Mouse (Mus musculus): Measurements from ENCODE around the gene Slc45a2. TPM values are rescaled to one million over a fixed set of nuclear protein-coding genes. Genes with fewer than 3 reads are reported as not detected.

Gene Slc45a2
- polyA plus RNA-seq, 1 experiment from 2014 or later, result not detected

GRCm38 (mm10) chr15:11075726-11076361 lies 75.3 kb downstream of the Slc45a2 start:
- Histone ChIP-seq H3K27ac (no peak overlapping the region), H3K9me3 (replicated peaks) (no peaks in the 10 kb centered on the region), H3K9ac (no peak overlapping the region), H3K4me3 (replicated peaks) (no peak overlapping the region), H3K27me3 (no peaks in the 10 kb centered on the region), H3K4me2 (no peak overlapping the region), H3K36me3 (no peaks in the 10 kb centered on the region), H3K4me1 (replicated peaks) (no peaks in the 10 kb centered on the region)
- DNase-seq (no peak), ATAC-seq (ENCODE audit: low read depth) (no peak)
- 68% methylated on average over 3 of the region's 3 CpGs for WGBS (ENCODE audit: insufficient replicate concordance)

Other genes with a start within 250 kb of the Slc45a2 start
- 0.43 and 0.46 TPM in 2 replicates for gene C1qtnf3, start 48.4 kb upstream of the Slc45a2 start, polyA plus RNA-seq (2015; fragmentation: Nextera tagmentation; extraction: Ambion mirVana)
- gene Amacr, start 19.0 kb upstream of the Slc45a2 start, polyA plus RNA-seq (2015; fragmentation: Nextera tagmentation; extraction: Ambion mirVana), result 14.0 and 16.3 TPM in 2 replicates
- 0.09 TPM in 1 of 2 replicates, not detected in the other for gene Rxfp3, start 37.3 kb downstream of the Slc45a2 start, polyA plus RNA-seq (2015; fragmentation: Nextera tagmentation; extraction: Ambion mirVana)
- 0.20 and 0.34 TPM in 2 replicates for gene Adamts12, start 64.1 kb downstream of the Slc45a2 start, polyA plus RNA-seq (2015; fragmentation: Nextera tagmentation; extraction: Ambion mirVana)

Data from liver, embryonic 13.5 days (tissue).